Mouse (Mus musculus) thymus, adult 2 months (tissue): ENCODE data around the gene Ankrd44.

Experiments
- CTCF ChIP-seq: fragments of 200-500 bp; IDR thresholded peaks from 2 replicates; pipeline ENCODE4 v1.5.1; 2012; ENCODE audit warnings: mild to moderate bottlenecking, control low read depth, low read length, moderate library complexity, borderline replicate concordance; ENCODE audit not compliant: control insufficient read depth, poor library complexity, insufficient read depth; ENCODE audit errors: extremely low read depth
- POLR2A ChIP-seq: fragments of 200-500 bp; IDR thresholded peaks from 2 replicates; pipeline ENCODE4 v1.6.1; 2012; ENCODE audit warnings: mild to moderate bottlenecking, low read length, control low read depth, moderate library complexity; ENCODE audit not compliant: control insufficient read depth, poor library complexity, insufficient read depth; ENCODE audit errors: extremely low read depth

DNA sequence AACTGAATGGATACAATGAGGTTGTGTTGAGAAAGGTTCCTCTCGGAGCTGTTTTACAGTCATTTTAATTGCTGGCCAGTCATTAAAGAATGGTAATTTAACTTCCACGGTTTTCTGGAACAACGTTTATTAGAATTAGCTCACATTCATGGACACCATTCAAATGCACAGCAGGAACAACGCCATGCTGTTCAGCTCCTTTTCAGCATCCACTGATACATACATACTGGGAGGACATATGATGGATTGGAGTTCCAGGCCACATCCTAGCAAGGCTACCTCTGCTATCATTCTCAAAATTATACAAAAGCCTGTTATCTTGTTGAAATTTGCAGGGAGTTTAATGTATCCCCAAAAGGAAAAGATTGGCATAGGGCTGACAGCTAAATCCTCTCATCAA lies 261.1 kb downstream of the Ankrd44 start:
- TF ChIP-seq CTCF (no peak), POLR2A (no peak)
